Mouse (Mus musculus) retina, postnatal 7 days (tissue): Measurements from ENCODE around the gene Pars2.

Experiments
- DNase-seq: peaks from one replicate; pipeline ENCODE4 v3.0.0-alpha.2; 2012; ENCODE audit warnings: low read depth, low spot score

Gene Pars2

GRCm38 (mm10) chr4:106704416-106704815 is 53.5 kb downstream of the Pars2 start:
- no peak for DNase-seq
